Mouse (Mus musculus) adrenal gland, postnatal 14 days (tissue): ENCODE data around the gene Il1rl2. TPM values are rescaled to one million over a fixed set of nuclear protein-coding genes. Genes with fewer than 3 reads are reported as not detected.
"Not testable (repeated sequence)": the region's sequence is repeated elsewhere in the genome, so short reads cannot be mapped to it uniquely, and the experiment has no call there.

Source experiments
- DNase-seq: peaks from one replicate; pipeline ENCODE4 v3.0.0; 2021; ENCODE audit warnings: mixed read lengths
- long read RNA-seq, 2 experiments: library from polyadenylated mRNA; stranded (forward); transcript quantifications; one replicate each; pipeline ENCODE4 v2.0.0; 2021
- total RNA-seq: library from RNA; stranded (reverse); gene quantifications from 2 replicates; pipeline ENCODE4 v1.2.3, GENCODE M21; 2021

Gene Il1rl2
- total RNA-seq: 3.6 and 4.4 TPM in 2 replicates
- long read RNA-seq, experiment 1: 0 reads
- long read RNA-seq, experiment 2, partial matches to known transcripts: 0 of 1 reads
- long read RNA-seq, experiment 2, other reads (novel, unspliced or antisense): 1 of 1 reads

DNA sequence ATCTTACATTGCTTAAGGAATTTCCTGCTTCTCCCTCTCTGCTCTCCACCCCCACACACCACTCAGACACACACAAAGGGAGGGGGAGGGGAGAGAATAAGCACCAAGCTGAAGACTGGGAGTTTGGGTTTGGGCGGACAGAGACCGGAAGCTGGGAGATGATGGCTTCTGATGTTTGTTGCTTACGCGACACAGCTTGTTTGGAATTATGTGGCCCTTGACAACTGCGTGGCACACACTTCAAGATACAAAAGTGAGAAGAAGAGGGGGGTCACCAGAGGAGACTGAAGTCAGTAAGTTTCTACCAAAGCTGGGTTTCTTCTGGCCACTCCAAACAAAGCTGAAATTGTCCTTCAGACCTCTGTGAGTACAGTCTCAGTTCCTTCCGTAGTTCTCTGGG is at the start of gene Il1rl2:
Gene Il1rl2, plus strand, starts transcription at position 154 of the 400 bp plus-strand sequence.
- DNase-seq: peak; percentile 27

- DNase-seq: no peak
Observed at GRCm38 (mm10) chr1:40275285-40276013, 49.0 kb upstream of the Il1rl2 start.

DNA sequence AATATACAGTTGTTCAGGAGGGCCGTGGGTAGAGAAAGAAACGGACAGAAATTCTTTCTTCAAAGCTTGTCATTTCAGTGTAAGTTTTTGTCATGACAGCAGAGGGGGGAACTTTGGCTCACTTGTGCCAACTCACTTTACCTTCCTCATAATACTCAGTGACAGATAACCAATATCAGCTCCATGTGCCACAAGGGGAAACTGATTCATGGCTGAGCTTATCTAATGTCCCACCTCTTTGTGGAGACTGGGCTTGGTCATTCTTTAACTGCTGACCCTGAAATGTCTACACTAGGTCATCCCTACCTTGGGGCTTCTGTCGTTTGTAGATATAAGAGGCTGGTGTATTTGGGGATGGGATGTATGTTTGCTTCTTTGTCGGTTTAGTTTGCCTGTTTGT is 46.5 kb upstream of the Il1rl2 start:
- DNase-seq: no peak

- no peak for DNase-seq
Observed at GRCm38 (mm10) chr1:40278720-40279119, 45.7 kb upstream of the Il1rl2 start.

GRCm38 (mm10) chr1:40279182-40279743 is 45.1 kb upstream of the Il1rl2 start:
- no peak for DNase-seq

GRCm38 (mm10) chr1:40281950-40282349 is 42.5 kb upstream of the Il1rl2 start:
- no peak for DNase-seq

DNA sequence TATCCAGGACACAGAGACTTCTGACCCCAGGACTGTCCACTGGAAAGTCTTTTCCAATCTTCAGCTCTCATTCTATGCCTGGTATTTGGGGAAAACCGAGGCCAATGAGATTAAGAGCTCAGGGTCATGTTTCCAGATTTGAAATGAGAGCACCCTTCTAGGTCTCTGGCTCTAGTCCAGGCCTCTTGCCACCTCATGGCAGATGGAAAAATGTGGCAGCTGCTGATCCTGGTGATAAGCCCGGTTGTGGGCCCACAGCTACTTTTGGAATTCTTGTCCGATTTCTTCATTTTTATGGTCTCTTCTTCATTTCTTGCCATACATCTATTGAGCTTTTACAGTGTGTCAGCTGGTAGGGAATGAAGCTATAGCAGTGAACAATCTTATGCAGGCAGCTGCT is 42.0 kb upstream of the Il1rl2 start:
- peak; percentile 49 for DNase-seq

- DNase-seq: no peak
Observed at GRCm38 (mm10) chr1:40283995-40284394, 40.4 kb upstream of the Il1rl2 start.

DNA sequence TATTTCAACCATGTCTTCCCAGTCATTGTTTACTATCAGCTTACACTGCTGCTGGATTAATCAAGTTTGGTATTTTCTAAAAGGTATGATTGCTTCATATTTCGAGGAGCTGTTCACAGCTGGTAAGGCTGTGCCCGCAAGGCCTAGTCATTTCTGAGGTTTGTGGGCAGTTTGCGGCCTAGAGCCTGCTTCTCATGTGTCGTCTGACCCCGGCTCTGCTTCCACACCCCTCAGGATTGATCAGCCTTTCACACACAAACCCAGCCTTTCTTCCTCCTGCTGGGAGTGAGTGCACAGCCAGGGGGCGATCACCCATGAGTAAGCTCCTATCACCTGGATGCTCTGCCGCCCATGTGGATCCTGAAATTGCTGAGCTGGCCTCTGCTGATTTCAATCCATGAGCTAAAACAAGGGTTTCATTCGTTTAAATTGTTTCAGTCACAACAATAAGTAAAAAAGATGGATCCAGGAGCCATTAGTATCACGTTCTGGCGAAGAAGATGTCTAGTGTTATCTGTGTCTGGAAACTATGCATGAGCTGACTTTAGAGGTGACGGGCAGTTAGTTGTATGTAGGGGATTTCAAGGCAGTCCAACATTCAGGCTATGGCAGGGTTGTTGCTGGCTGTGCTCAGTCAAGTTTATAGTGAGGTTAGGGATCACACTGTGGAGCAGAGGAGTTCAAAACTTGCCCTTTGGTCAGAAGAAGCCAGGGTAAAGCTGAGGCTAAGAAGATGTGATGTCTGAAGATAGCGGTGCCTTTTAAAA is 33.7 kb upstream of the Il1rl2 start:
- no peak for DNase-seq

DNA sequence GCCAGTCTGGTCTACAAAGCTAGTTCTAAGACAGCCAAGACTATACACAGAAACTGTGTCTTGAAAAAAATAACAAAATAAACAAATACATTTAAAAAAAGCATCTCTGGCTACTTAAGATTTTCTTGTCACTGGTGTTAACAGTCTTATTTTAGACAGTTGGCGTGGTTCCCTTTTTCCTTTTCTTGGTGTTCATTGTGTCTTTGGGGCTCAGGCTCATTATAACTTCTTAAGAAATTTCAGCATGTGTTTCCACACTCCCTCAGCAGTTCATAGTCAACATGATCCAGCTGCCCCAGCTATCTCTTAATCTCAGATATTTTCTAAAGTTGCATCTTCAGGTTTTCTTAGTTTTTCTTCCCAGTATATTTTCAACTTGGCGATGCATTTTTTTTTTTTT is 32.2 kb upstream of the Il1rl2 start:
- DNase-seq: no peak

DNA sequence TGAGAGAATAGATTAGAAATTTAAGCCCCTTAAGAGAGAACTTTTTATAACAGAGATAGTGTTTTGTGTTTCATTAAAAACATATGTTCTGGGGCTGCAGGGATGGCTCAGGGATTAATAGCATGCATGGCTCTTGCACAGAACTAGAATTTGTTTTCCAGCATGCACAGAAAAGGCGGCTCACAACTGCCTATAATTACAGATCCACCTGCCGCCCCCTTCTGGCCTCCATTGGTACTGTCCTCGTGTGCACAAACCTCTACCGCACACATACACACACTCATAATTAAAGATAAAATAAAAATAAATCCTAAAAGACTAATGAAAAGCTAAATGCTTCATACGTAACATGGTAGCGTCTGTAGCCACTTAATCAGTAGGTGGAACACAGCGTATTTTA is 30.5 kb upstream of the Il1rl2 start:
- peak; percentile 12 for DNase-seq

- DNase-seq: no peak
Observed at GRCm38 (mm10) chr1:40294824-40295223, 29.6 kb upstream of the Il1rl2 start.

- DNase-seq: no peak
Observed at GRCm38 (mm10) chr1:40298053-40298452, 26.4 kb upstream of the Il1rl2 start.

- no peak for DNase-seq
Observed at GRCm38 (mm10) chr1:40303179-40303866, 21.1 kb upstream of the Il1rl2 start.

DNA sequence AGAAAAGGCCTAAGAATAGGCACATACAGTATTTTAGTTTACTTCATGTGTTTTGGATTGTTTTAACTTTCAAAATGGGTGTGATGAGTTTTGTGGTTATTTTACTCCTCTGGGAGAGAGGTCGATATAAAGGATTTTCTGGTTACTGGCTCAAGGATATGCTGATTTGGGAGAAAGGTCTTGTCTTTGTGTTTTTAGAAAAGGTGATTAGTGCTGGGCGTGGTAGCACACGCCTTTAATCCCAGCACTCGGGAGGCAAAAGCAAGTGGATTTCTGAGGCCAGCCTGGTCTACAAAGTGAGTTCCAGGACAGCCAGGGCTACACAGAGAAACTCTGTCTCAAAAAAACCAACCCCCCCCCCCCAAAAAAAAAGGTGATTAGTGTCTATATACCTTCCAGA is 20.1 kb upstream of the Il1rl2 start:
- DNase-seq: not testable (repeated sequence)

DNA sequence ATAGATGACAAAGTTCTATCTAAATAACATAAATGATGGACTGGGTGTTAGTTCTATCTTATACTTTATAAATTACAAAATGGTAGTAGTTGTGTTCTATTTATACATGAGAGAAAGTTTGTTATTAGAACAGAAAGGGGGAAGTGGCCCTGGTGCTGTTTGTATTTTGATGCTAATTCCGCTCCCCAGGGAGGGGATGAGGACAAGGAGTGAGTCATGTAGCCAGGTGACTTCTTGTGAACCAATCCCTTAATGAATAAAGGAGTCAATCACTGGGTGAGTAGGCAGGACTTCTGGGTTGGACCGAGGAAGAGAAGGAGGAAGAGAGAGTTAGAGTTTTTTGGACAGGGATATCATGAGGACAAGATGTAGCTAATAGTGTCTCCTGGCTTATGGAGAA is 18.3 kb upstream of the Il1rl2 start:
- DNase-seq: no peak

GRCm38 (mm10) chr1:40311123-40311522 is 13.3 kb upstream of the Il1rl2 start:
- DNase-seq: no peak

DNA sequence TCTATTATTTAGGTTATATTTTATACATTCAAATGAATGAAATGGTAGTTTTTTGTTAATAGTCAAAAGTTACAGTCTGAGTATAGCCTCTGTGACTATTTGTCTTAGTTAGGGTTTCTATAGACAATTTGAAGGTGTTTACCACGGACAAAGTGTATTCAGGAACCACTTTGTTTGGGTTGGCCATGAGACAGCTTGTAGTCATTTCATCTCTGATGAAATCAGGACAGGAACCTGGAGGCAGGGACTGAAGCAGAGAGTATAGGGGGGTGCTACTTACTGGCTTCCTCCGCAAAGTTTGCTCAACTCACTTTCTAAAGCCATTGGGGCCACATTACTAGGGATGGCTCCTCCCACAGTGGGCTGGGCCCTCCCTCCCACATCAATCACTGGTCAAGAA is 12.8 kb upstream of the Il1rl2 start:
- DNase-seq: no peak

GRCm38 (mm10) chr1:40314016-40314415 is 10.4 kb upstream of the Il1rl2 start:
- DNase-seq: no peak

DNA sequence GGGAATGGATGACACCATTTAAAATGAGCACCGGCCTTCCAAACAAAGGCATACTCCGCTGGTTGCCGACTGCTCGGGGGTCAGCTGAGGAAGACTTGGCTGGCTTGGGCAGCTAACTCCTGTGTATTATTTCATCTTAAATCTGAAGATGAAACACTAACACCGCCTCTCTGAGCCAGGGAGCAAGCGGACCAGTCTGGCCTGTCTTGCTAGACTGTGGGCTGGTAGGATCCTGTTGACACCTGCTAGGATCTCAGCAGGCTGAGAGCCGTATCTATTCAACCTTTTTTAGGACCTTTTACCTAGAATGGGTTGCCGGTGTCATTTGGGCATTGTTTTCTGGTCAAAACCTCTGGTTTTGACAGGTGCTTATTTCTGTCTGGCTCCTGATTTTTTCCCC is 6.8 kb upstream of the Il1rl2 start:
- DNase-seq: no peak

DNA sequence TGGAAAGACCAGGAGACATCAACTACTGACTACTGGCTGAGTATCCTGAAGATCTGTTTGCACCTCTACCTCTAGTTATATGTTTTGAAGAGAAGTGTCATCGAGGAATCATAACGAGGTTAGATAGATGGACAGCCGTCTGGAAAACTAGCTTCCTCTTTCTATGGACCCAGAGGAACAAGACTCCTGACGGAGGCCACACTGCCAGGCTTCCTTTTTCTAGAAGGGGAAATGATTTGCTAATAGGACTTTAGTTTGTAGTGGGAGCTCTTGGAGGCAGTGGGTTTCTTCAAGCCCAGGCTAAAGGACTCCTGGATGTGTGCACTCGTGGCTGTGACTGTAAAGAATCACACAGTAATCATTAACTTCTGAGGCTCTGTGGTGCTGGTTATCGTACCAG is 2.6 kb upstream of the Il1rl2 start:
- no peak for DNase-seq

DNA sequence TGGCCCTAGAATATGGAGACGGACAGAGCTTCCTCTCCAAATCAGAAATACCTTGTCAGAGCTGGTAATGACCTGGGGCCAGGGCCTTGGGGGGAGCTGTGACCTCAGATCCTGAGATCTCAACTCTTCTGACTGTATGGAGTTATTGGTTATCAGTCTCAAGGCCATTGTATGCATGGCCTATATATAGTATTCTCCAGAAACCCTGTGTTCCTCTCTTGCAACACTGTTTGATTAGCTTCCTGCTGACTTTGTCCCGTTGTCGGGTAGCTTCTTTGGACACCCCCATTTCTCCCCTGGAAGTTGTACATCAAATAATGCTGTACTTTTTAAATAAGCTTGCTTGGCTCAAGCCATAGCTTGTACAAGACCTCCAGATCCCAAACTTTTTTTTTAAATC is 1.9 kb upstream of the Il1rl2 start:
- DNase-seq: no peak
